ENCODE assay signal across 15 mouse cellular contexts in the genomic region with DNA sequence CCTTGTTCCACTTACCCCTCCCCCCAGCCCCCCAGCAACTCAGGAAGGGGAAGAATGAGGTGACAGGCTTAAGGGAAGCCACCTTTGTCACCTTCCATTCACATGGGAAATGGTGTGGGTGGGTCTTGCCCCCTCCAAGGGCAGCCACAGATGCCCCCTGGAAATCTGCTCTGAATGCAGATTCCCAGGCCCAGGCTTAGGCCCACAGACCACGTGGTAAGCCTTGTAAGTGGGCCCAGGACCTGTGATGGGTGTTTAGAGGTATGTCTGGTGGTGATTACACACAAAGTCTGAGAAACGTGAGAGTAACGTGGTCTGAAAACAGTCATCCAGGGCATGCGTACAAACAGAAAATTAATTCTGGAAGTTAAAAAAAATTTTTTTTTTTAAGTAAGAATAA. TPM values are rescaled to one million over a fixed set of nuclear protein-coding genes. Genes with fewer than 3 reads are reported as not detected.
DNase-seq lines count a peak whose midpoint lies in the region; ATAC-seq and TF ChIP-seq lines count a peak whose summit lies in the region.
"Had no signal": no experiment of that assay in that cellular context is flagged by ENCODE, and none has a peak within 500 bp of the region (broad histone marks: within the 10 kb centered on the region; RNA-seq: fewer than 3 reads in every experiment).

No protein-coding gene starts in this region.

- peak; percentile 99 for TF ChIP-seq EP300 in ES-Bruce4 (IDR thresholded peaks at IDR 0.05; ENCODE audit: insufficient read depth, low read depth, low read length)

- H3K36me3 ChIP-seq in E14TG2a.4 (ENCODE audit: insufficient read depth, low read length) (peaks cover 49% of the 10 kb centered on the region), ES-Bruce4 (ENCODE audit: control insufficient read depth, insufficient read depth, low read length, poor library complexity, severe bottlenecking) (peaks cover 28% of the 10 kb centered on the region)
- H3K36me3 ChIP-seq in liver, embryonic 12.5 days = peaks cover 51% of the 10 kb centered on the region
- H3K36me3 ChIP-seq in neural tube, embryonic 15.5 days = 0 out of 2 replicates have a peak, but pooled peaks cover 10% of the 10 kb centered on the region

- no peaks in the 10 kb centered on the region for H3K27me3 ChIP-seq in E14TG2a.4 (ENCODE audit: insufficient read depth, low read length)
- no peaks in the 10 kb centered on the region for H3K27me3 ChIP-seq in ES-Bruce4 (ENCODE audit: control insufficient read depth, insufficient read depth, low read length, poor library complexity, severe bottlenecking)
- H3K27me3 ChIP-seq in liver, embryonic 12.5 days (replicated peaks) = no peaks in the 10 kb centered on the region
- H3K27me3 ChIP-seq in neural tube, embryonic 15.5 days (replicated peaks) = no peaks in the 10 kb centered on the region
- H3K27me3 ChIP-seq: limb, embryonic 12.5 days had no signal

- peak overlapping the region; percentile 83 for H3K4me2 ChIP-seq in liver, embryonic 12.5 days
- no peak overlapping the region for H3K4me2 ChIP-seq in neural tube, embryonic 15.5 days
- H3K4me2 ChIP-seq: limb, embryonic 12.5 days had no signal

- intact Hi-C loops in left cerebral cortex, postnatal 36 days (cut with DNase I) = loop anchor here (5.0 kb wide), 1 partner anchor 37 kb away; a partner anchor contains a TSS

- ATAC-seq in liver, embryonic 12.5 days = no peak
- no peak for ATAC-seq in neural tube, embryonic 15.5 days (ENCODE audit: low FRiP score)
- ATAC-seq: CD4-positive, CD25-positive, alpha-beta regulatory T cell, adult 4 months; hindbrain, postnatal 0 days; midbrain, embryonic 16.5 days had no signal

- H3K9me3 ChIP-seq in E14TG2a.4 (ENCODE audit: low read length) (peaks cover 20% of the 10 kb centered on the region), ES-Bruce4 (replicated peaks; ENCODE audit: control insufficient read depth, insufficient read depth, low read length, poor library complexity, severe bottlenecking) (no peaks in the 10 kb centered on the region)
- H3K9me3 ChIP-seq in liver, embryonic 12.5 days (replicated peaks) = no peaks in the 10 kb centered on the region
- no peaks in the 10 kb centered on the region for H3K9me3 ChIP-seq in neural tube, embryonic 15.5 days (replicated peaks)
- H3K9me3 ChIP-seq: limb, embryonic 12.5 days had no signal

- H3K27ac ChIP-seq in ES-Bruce4 (ENCODE audit: insufficient read depth, low read length) = peak overlapping the region; percentile 100
- H3K27ac ChIP-seq in liver, embryonic 12.5 days = peak overlapping the region; percentile 100
- no peak overlapping the region for H3K27ac ChIP-seq in neural tube, embryonic 15.5 days (replicated peaks)
- H3K27ac ChIP-seq: hindbrain, postnatal 0 days; limb, embryonic 12.5 days had no signal

- H3K4me3 ChIP-seq in E14TG2a.4 (replicated peaks; ENCODE audit: low read length) (peak overlapping the region; percentile 81), ES-Bruce4 (ENCODE audit: low read depth, low read length) (peak overlapping the region; percentile 68)
- peak overlapping the region; percentile 80 for H3K4me3 ChIP-seq in liver, embryonic 12.5 days
- no peak overlapping the region for H3K4me3 ChIP-seq in neural tube, embryonic 15.5 days (replicated peaks)
- H3K4me3 ChIP-seq: limb, embryonic 12.5 days had no signal

- TF ChIP-seq POLR2A in ES-Bruce4 (IDR thresholded peaks at IDR 0.05; ENCODE audit: insufficient read depth, low read length) = no peak

- peak overlapping the region; percentile 75 for H3K9ac ChIP-seq in ES-Bruce4 (ENCODE audit: low read depth, poor library complexity, severe bottlenecking)
- peak overlapping the region; percentile 96 for H3K9ac ChIP-seq in liver, embryonic 12.5 days
- no peak overlapping the region for H3K9ac ChIP-seq in neural tube, embryonic 15.5 days (replicated peaks)

- H3K4me1 ChIP-seq in E14TG2a.4 (replicated peaks; ENCODE audit: low read depth, low read length) (peaks cover 75% of the 10 kb centered on the region), ES-Bruce4 (ENCODE audit: control insufficient read depth, insufficient read depth, low read length) (peaks cover 6% of the 10 kb centered on the region)
- H3K4me1 ChIP-seq in liver, embryonic 12.5 days = peaks cover 83% of the 10 kb centered on the region
- peaks cover 23% of the 10 kb centered on the region for H3K4me1 ChIP-seq in neural tube, embryonic 15.5 days

- 12% methylated on average over 4 of the region's 4 CpGs for WGBS in liver, embryonic 12.5 days (ENCODE audit: insufficient replicate concordance)
- WGBS in neural tube, embryonic 15.5 days = 76% methylated on average over 4 of the region's 4 CpGs

- peak; percentile 49 for DNase-seq in c-Kit-negative CD71-positive TER-119-positive erythroid progenitor cells, embryonic 14.5 days (ENCODE audit: low read depth, low spot score)
- no peak for DNase-seq in left cerebral cortex, postnatal 36 days (ENCODE audit: low spot score in 2 of 2)
- no peak for DNase-seq in urinary bladder, postnatal 25 days (ENCODE audit: low spot score)
- DNase-seq: adrenal gland, postnatal 36 days; cerebellum, postnatal 25 days; kidney, adult 2 months; right cerebral cortex, postnatal 14 days had no signal

- TF ChIP-seq CTCF in E14TG2a.4 (conservative IDR thresholded peaks at IDR 0.05; ENCODE audit: low read length) (no peak), ES-Bruce4 (IDR thresholded peaks at IDR 0.05; ENCODE audit: low read depth, low read length) (no peak)

RNA-seq across cellular contexts. Expression of a gene that starts 39.6 kb away (rescaled TPM):
- polyA plus RNA-seq in ES-Bruce4 (2011; ENCODE audit: insufficient read depth, insufficient read length, low read depth, missing spikeins) = 69.9 and 85.8 TPM in 2 replicates
- polyA plus RNA-seq in liver, embryonic 12.5 days (2016; fragmentation: Nextera tagmentation; extraction: Ambion mirVana) = 70.5 and 76.3 TPM in 2 replicates
- 9.0 and 11.8 TPM in 2 replicates for polyA plus RNA-seq in neural tube, embryonic 15.5 days (2015; fragmentation: Nextera tagmentation; extraction: Ambion mirVana)
- total RNA-seq in left cerebral cortex, postnatal 36 days (2021) = 1 to 10 TPM; 3.4 to 6.0 TPM
